Mouse (Mus musculus) neural tube, embryonic 11.5 days (tissue): ENCODE measurements around the gene Gm4340. TPM values are rescaled to one million over a fixed set of nuclear protein-coding genes. Genes with fewer than 3 reads are reported as not detected.
"Not testable (repeated sequence)": the region's sequence is repeated elsewhere in the genome, so short reads cannot be mapped to it uniquely, and the experiment has no call there.

Experiments used
- ATAC-seq: fragments of 200-750 bp; cut with Nextera tagmentation; 2 replicates; pipeline ENCODE4 v1.8.0; 2017; ENCODE audit warnings: moderate number of reproducible peaks, mild to moderate bottlenecking, moderate TSS enrichment, moderate library complexity; ENCODE audit not compliant: insufficient read depth, low FRiP score, low TSS enrichment
- DNase-seq: peaks from one replicate; pipeline ENCODE4 v3.0.0-alpha.2; 2015; ENCODE audit warnings: low spot score
- H3K27ac ChIP-seq: fragments of 300-500 bp; sonication (generic); 2 replicates; pipeline ENCODE4 v1.5.1; 2014; ENCODE audit warnings: low read depth, mild to moderate bottlenecking, low read length
- H3K27me3 ChIP-seq: fragments of 300-500 bp; sonication (generic); 2 replicates; pipeline ENCODE4 v1.6.1; 2014; ENCODE audit warnings: mild to moderate bottlenecking, low read length, mixed read lengths; ENCODE audit not compliant: control insufficient read depth, insufficient read depth
- H3K36me3 ChIP-seq: fragments of 300-500 bp; sonication (generic); 2 replicates; pipeline ENCODE4 v1.6.1; 2014; ENCODE audit warnings: mild to moderate bottlenecking, low read length, moderate library complexity, mixed read lengths; ENCODE audit not compliant: control insufficient read depth, insufficient read depth
- H3K4me1 ChIP-seq: fragments of 300-500 bp; sonication (generic); 2 replicates; pipeline ENCODE4 v1.6.1; 2014; ENCODE audit warnings: low read length, mixed read lengths; ENCODE audit not compliant: control insufficient read depth, insufficient read depth
- H3K4me2 ChIP-seq: fragments of 300-500 bp; sonication (generic); 2 replicates; pipeline ENCODE4 v1.6.1; 2014; ENCODE audit warnings: low read depth, mild to moderate bottlenecking, moderate library complexity
- H3K4me3 ChIP-seq: fragments of 300-500 bp; sonication (generic); 2 replicates; pipeline ENCODE4 v1.5.1; 2014; ENCODE audit warnings: low read depth, low read length
- H3K9ac ChIP-seq: fragments of 300-500 bp; sonication (generic); 2 replicates; pipeline ENCODE4 v1.6.1; 2014; ENCODE audit warnings: mild to moderate bottlenecking, low read length
- H3K9me3 ChIP-seq: fragments of 300-500 bp; sonication (generic); 2 replicates; pipeline ENCODE4 v1.6.1; 2016; ENCODE audit warnings: low read length; ENCODE audit not compliant: control insufficient read depth
- WGBS: fragments of 180-500 bp; shearing (Covaris S2); extraction: QIAGEN DNeasy Blood & Tissue Kit; methylation state at CpG from one replicate; pipeline ENCODE4 v1.1.7; 2014; 5-methylcytosine and 5-hydroxymethylcytosine counted together
- polyA plus RNA-seq: library from polyadenylated mRNA; unstranded; fragments of >200 nt; fragmentation: Nextera tagmentation; extraction: Ambion mirVana; gene quantifications from 2 replicates; pipeline ENCODE4 v1.2.1, GENCODE M21; 2014

Gene Gm4340
- not detected in 2 replicates for polyA plus RNA-seq

DNA sequence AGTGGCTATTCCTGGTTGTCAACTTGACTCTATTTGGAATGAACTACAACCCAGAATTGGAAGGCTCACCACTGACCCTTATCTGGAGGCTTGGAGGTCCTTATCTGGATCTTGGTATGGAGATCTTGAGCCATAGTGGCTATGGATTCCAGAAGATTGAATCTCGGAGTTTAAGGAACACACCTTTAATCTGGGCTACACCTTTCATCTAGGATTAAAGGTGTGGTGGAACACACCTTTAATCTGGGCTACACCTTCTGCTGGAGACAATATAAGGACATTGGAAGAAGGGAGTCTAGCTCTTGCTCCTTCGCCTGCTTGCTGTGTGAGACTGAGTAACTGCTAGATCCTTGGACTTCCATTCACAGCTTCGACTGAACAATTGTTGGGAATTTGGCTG, at the start of gene Gm4340:
TSS of gene Gm4340 (plus strand) at position 301 of the 400 bp plus-strand sequence.
- no CpG with 5 or more reads among the region's 3 CpGs for WGBS
- H3K27ac ChIP-seq, H3K4me1 ChIP-seq, H3K4me2 ChIP-seq, ATAC-seq, H3K27me3 ChIP-seq, H3K36me3 ChIP-seq, DNase-seq, H3K4me3 ChIP-seq, H3K9me3 ChIP-seq, H3K9ac ChIP-seq: not testable (repeated sequence)

DNA sequence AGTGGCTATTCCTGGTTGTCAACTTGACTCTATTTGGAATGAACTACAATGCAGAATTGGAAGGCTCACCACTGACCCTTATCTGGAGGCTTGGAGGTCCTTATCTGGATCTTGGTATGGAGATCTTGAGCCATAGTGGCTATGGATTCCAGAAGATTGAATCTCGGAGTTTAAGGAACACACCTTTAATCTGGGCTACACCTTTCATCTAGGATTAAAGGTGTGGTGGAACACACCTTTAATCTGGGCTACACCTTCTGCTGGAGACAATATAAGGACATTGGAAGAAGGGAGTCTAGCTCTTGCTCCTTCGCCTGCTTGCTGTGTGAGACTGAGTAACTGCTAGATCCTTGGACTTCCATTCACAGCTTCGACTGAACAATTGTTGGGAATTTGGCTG, 42.6 kb upstream of the Gm4340 start, which contains the start of gene Gm6763:
TSS of gene Gm6763 (plus strand) at position 301 of the 400 bp plus-strand sequence.
- not testable (repeated sequence) for H3K9ac ChIP-seq, H3K4me1 ChIP-seq, ATAC-seq, H3K36me3 ChIP-seq, H3K4me2 ChIP-seq, H3K9me3 ChIP-seq, DNase-seq, H3K27me3 ChIP-seq, H3K27ac ChIP-seq, H3K4me3 ChIP-seq
- no CpG with 5 or more reads among the region's 3 CpGs for WGBS

DNA sequence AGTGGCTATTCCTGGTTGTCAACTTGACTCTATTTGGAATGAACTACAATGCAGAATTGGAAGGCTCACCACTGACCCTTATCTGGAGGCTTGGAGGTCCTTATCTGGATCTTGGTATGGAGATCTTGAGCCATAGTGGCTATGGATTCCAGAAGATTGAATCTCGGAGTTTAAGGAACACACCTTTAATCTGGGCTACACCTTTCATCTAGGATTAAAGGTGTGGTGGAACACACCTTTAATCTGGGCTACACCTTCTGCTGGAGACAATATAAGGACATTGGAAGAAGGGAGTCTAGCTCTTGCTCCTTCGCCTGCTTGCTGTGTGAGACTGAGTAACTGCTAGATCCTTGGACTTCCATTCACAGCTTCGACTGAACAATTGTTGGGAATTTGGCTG, 34.1 kb upstream of the Gm4340 start, which contains the start of gene Gm8764:
TSS of gene Gm8764 (plus strand) at position 301 of the 400 bp plus-strand sequence.
- WGBS, result no CpG with 5 or more reads among the region's 3 CpGs

DNA sequence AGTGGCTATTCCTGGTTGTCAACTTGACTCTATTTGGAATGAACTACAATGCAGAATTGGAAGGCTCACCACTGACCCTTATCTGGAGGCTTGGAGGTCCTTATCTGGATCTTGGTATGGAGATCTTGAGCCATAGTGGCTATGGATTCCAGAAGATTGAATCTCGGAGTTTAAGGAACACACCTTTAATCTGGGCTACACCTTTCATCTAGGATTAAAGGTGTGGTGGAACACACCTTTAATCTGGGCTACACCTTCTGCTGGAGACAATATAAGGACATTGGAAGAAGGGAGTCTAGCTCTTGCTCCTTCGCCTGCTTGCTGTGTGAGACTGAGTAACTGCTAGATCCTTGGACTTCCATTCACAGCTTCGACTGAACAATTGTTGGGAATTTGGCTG, 25.6 kb upstream of the Gm4340 start, which contains the start of gene Gm21304:
TSS of gene Gm21304 (plus strand) at position 301 of the 400 bp plus-strand sequence.
- H3K4me2 ChIP-seq, H3K4me3 ChIP-seq, H3K27me3 ChIP-seq, H3K4me1 ChIP-seq, H3K36me3 ChIP-seq, DNase-seq, H3K9me3 ChIP-seq, H3K9ac ChIP-seq, H3K27ac ChIP-seq, ATAC-seq: not testable (repeated sequence)
- no CpG with 5 or more reads among the region's 3 CpGs for WGBS

More for the DNA sequence above, 34.1 kb upstream of the Gm4340 start, which contains the start of gene Gm8764:
- not testable (repeated sequence) for H3K4me3 ChIP-seq, H3K4me1 ChIP-seq, H3K36me3 ChIP-seq, H3K27ac ChIP-seq, H3K9ac ChIP-seq, DNase-seq, H3K4me2 ChIP-seq, H3K9me3 ChIP-seq, ATAC-seq, H3K27me3 ChIP-seq

DNA sequence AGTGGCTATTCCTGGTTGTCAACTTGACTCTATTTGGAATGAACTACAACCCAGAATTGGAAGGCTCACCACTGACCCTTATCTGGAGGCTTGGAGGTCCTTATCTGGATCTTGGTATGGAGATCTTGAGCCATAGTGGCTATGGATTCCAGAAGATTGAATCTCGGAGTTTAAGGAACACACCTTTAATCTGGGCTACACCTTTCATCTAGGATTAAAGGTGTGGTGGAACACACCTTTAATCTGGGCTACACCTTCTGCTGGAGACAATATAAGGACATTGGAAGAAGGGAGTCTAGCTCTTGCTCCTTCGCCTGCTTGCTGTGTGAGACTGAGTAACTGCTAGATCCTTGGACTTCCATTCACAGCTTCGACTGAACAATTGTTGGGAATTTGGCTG, 17.1 kb upstream of the Gm4340 start, which contains the start of gene Gm21312:
TSS of gene Gm21312 (plus strand) at position 301 of the 400 bp plus-strand sequence.
- H3K4me3 ChIP-seq, H3K9me3 ChIP-seq, H3K4me1 ChIP-seq, DNase-seq, ATAC-seq, H3K4me2 ChIP-seq, H3K27ac ChIP-seq, H3K36me3 ChIP-seq, H3K27me3 ChIP-seq, H3K9ac ChIP-seq: not testable (repeated sequence)
- WGBS, result no CpG with 5 or more reads among the region's 3 CpGs

DNA sequence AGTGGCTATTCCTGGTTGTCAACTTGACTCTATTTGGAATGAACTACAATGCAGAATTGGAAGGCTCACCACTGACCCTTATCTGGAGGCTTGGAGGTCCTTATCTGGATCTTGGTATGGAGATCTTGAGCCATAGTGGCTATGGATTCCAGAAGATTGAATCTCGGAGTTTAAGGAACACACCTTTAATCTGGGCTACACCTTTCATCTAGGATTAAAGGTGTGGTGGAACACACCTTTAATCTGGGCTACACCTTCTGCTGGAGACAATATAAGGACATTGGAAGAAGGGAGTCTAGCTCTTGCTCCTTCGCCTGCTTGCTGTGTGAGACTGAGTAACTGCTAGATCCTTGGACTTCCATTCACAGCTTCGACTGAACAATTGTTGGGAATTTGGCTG, 8.6 kb upstream of the Gm4340 start, which contains the start of gene Gm20765:
TSS of gene Gm20765 (plus strand) at position 301 of the 400 bp plus-strand sequence.
- not testable (repeated sequence) for H3K36me3 ChIP-seq, H3K9me3 ChIP-seq
- WGBS, result no CpG with 5 or more reads among the region's 3 CpGs

DNA sequence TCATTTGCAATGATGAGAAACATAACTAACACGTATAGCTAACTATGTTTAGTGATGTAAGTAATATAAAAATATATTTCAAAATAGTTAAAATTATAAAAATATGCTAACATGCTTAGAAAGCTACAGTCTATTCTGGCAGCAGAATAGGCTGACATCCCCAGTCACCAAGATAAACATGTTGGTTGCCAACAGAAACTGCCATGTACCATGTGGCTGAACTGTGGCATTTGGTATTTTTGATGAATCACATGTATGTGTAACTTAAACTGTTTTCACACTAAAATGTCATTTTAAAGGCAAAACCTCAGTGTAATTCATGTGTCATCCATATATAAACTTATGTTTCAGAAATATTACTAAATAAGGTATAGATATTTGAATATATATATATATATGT, 15.8 kb downstream of the Gm4340 start:
- H3K9ac ChIP-seq, result no peak overlapping the region
- no peaks in the 10 kb centered on the region for H3K4me1 ChIP-seq
- no peaks in the 10 kb centered on the region for H3K36me3 ChIP-seq
- no peak overlapping the region for H3K27ac ChIP-seq
- H3K9me3 ChIP-seq, result no peaks in the 10 kb centered on the region
- DNase-seq (no peak), ATAC-seq (no peak)
- no peak overlapping the region for H3K4me2 ChIP-seq
- no peaks in the 10 kb centered on the region for H3K27me3 ChIP-seq
- no peak overlapping the region for H3K4me3 ChIP-seq
- WGBS, result 91% methylated on average over 1 of the region's 1 CpGs

More for the DNA sequence above, 8.6 kb upstream of the Gm4340 start, which contains the start of gene Gm20765:
- not testable (repeated sequence) for H3K27me3 ChIP-seq, H3K9ac ChIP-seq, H3K4me3 ChIP-seq, DNase-seq, ATAC-seq, H3K27ac ChIP-seq, H3K4me2 ChIP-seq, H3K4me1 ChIP-seq

DNA sequence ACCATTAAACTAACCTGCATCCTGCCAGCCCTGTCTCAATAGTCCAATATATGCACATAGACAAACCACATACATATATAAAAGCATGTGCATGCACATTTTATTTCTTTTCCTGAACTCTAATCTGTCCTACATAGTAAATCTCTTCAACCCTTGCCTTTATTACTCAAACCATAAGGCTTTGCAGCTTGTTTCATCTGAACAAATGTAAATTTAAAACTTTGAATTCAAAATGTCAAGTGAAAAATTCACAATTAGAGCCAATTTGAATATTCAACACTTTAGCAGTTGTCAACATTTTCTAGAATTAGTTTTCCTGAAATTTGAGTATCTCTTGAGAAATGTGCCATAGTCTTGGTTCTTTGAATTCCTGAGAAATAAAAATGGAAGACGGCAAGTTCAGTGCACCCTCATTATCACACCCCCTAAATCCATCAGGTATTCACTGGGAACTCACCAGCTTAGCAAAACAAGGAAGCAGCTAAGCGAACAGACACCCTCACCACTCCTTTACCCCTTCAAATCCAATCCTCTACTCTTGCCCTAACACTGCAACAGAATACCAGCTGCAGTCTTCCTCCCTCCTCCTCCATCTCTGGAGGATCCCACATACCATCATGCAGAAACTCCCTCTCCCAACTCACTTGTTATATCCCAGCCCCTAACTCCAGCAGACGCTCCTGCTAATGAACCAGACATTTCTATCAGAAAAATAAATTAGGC, 16.6 kb downstream of the Gm4340 start:
- Histone ChIP-seq H3K27ac (no peak overlapping the region), H3K36me3 (no peaks in the 10 kb centered on the region), H3K27me3 (no peaks in the 10 kb centered on the region), H3K4me3 (no peak overlapping the region), H3K4me1 (no peaks in the 10 kb centered on the region), H3K4me2 (no peak overlapping the region), H3K9me3 (no peaks in the 10 kb centered on the region), H3K9ac (no peak overlapping the region)
- DNase-seq, result no peak
- ATAC-seq, result no peak
- 76% methylated on average over 3 of the region's 3 CpGs for whole genome bisulfite sequencing

DNA sequence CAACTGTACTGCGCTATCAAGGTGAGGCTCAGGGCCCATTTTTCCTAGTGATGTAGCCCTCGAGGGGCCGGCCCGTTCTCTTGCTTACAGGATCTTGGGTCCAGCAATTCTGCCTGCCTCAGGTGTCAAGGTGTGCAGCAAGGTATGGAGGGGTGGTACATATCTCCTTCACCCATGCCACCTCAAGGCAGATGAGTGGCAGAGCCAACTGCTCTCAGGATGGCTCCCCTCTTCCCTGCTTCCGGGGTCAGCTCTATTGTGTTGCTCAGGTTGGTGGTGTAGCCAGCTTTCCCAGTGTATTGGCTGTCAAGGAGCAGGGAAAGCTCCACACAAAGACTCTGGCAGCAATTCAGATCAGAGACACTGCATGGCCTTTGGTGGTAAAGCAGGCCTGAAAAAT, 20.7 kb downstream of the Gm4340 start:
- Histone ChIP-seq H3K9me3 (no peaks in the 10 kb centered on the region), H3K9ac (no peak overlapping the region), H3K4me2 (no peak overlapping the region), H3K27me3 (no peaks in the 10 kb centered on the region), H3K4me1 (no peaks in the 10 kb centered on the region), H3K27ac (no peak overlapping the region), H3K36me3 (no peaks in the 10 kb centered on the region), H3K4me3 (no peak overlapping the region)
- ATAC-seq, result no peak
- no peak for DNase-seq
- 82% methylated on average over 5 of the region's 5 CpGs for WGBS
